Comparison of ENCODE assay signal across 9 mouse cellular contexts in genomic region chr10:42291360-42291759, GRCm38 (mm10). TPM values are rescaled to one million over a fixed set of nuclear protein-coding genes. Genes with fewer than 3 reads are reported as not detected.
A peak's percentile ranks its signal among the peaks of the same experiment; 100 is the strongest.
DNase-seq lines count a peak whose midpoint lies in the region; ATAC-seq and TF ChIP-seq lines count a peak whose summit lies in the region.
"Had no signal": no experiment of that assay in that cellular context is flagged by ENCODE, and none has a peak within 500 bp of the region (broad histone marks: within the 10 kb centered on the region; RNA-seq: fewer than 3 reads in every experiment).

No protein-coding gene starts in this region.

- H3K36me3 ChIP-seq in heart, embryonic 12.5 days = no peaks in the 10 kb centered on the region
- H3K36me3 ChIP-seq in heart, embryonic 11.5 days (ENCODE audit: control insufficient read depth, insufficient read depth, low read length) = no peaks in the 10 kb centered on the region
- H3K36me3 ChIP-seq: limb, embryonic 13.5 days had no signal

- ATAC-seq in heart, embryonic 12.5 days (ENCODE audit: insufficient number of reproducible peaks, low FRiP score) = 0 out of 2 replicates have a peak, but pooled peaks have one; percentile 18
- ATAC-seq in heart, embryonic 11.5 days (replicated peaks; ENCODE audit: insufficient number of reproducible peaks, low FRiP score, low TSS enrichment) = no peak; the same call in 1 of the 2 replicates
- ATAC-seq in Patski = no peak
- no peak; the same call in 1 of the 2 replicates for ATAC-seq in monocyte, adult 5-6 weeks (replicated peaks; ENCODE audit: insufficient number of reproducible peaks, low FRiP score, low TSS enrichment, poor library complexity, severe bottlenecking)

- POLR2A ChIA-PET in Patski (lab: Charles Lee) = no interaction called here

- in situ Hi-C loops in Patski (cut with MboI; ENCODE audit: low pct_unique_long_range_greater_than_20kb) = no loop called here

- H3K9me3 ChIP-seq in heart, embryonic 12.5 days (replicated peaks) = peaks cover 5% of the 10 kb centered on the region
- H3K9me3 ChIP-seq in heart, embryonic 11.5 days (replicated peaks; ENCODE audit: control insufficient read depth, low read length) = no peaks in the 10 kb centered on the region; the same call in 1 of the 2 replicates

- TF ChIP-seq CTCF in Patski (IDR thresholded peaks at IDR 0.05) = peak; percentile 76

- H3K4me1 ChIP-seq in heart, embryonic 12.5 days (replicated peaks) = peaks cover 11% of the 10 kb centered on the region; the same call in 1 of the 2 replicates
- H3K4me1 ChIP-seq in heart, embryonic 11.5 days (ENCODE audit: control insufficient read depth, insufficient read depth, low read length) = peaks cover 4% of the 10 kb centered on the region; the same call in 1 of the 2 replicates
- H3K4me1 ChIP-seq: limb, embryonic 13.5 days had no signal

- peak; percentile 79 for DNase-seq in B cell, adult 2 months
- DNase-seq in Patski (ENCODE audit: low read depth, low spot score) = no peak
- DNase-seq in heart, postnatal 4 days = peak; percentile 69
- DNase-seq in lung, postnatal 14 days = peak; percentile 72
- peak; percentile 30 to 50 for DNase-seq in thymus, adult 18-20 months

- no peaks in the 10 kb centered on the region; the same call in 1 of the 2 replicates for H3K27me3 ChIP-seq in heart, embryonic 12.5 days (replicated peaks)
- no peaks in the 10 kb centered on the region for H3K27me3 ChIP-seq in heart, embryonic 11.5 days (ENCODE audit: control insufficient read depth, insufficient read depth, low read length)
- no peaks in the 10 kb centered on the region for H3K27me3 ChIP-seq in Patski
- H3K27me3 ChIP-seq: limb, embryonic 13.5 days had no signal

- H3K4me3 ChIP-seq in heart, embryonic 12.5 days = no peak overlapping the region
- H3K4me3 ChIP-seq in heart, embryonic 11.5 days (ENCODE audit: low read depth, low read length) = no peak overlapping the region
- H3K4me3 ChIP-seq: limb, embryonic 13.5 days had no signal

- H3K4me2 ChIP-seq in heart, embryonic 12.5 days = no peak overlapping the region
- H3K4me2 ChIP-seq in heart, embryonic 11.5 days = no peak overlapping the region
- H3K4me2 ChIP-seq: limb, embryonic 13.5 days had no signal

- CTCF ChIA-PET in Patski (lab: Charles Lee) = interaction anchor here (0.6 to 2.0 kb wide), 7 partner anchors 30 to 312 kb away, joined by 3 to 10 read pairs (median 3); no protein-coding TSS in a partner anchor

- no peak overlapping the region for H3K9ac ChIP-seq in heart, embryonic 12.5 days
- no peak overlapping the region for H3K9ac ChIP-seq in heart, embryonic 11.5 days (ENCODE audit: low read depth, low read length)
- H3K9ac ChIP-seq: limb, embryonic 13.5 days had no signal

- H3K27ac ChIP-seq in heart, embryonic 12.5 days (ENCODE audit: poor library complexity, severe bottlenecking) = no peak overlapping the region
- H3K27ac ChIP-seq in heart, embryonic 11.5 days (ENCODE audit: low read depth, low read length) = no peak overlapping the region
- H3K27ac ChIP-seq: limb, embryonic 13.5 days had no signal

- WGBS in heart, embryonic 12.5 days = 61% methylated on average over 5 of the region's 5 CpGs
- WGBS in heart, embryonic 11.5 days (ENCODE audit: insufficient replicate concordance) = 60% methylated on average over 5 of the region's 5 CpGs

RNA-seq across cellular contexts. Expression of gene Foxo3, which starts 14.8 kb away (rescaled TPM):
- 4.5 and 5.8 TPM in 2 replicates for polyA plus RNA-seq in heart, embryonic 12.5 days (2016; fragmentation: Nextera tagmentation; extraction: Ambion mirVana)
- polyA plus RNA-seq in heart, embryonic 11.5 days (2014; fragmentation: Nextera tagmentation; extraction: Ambion mirVana) = 5.2 and 7.3 TPM in 2 replicates
- 17.6 TPM for polyA plus RNA-seq in Patski (2021)
- 10 to 100 TPM; 29.4 to 33.1 TPM for total RNA-seq in heart, postnatal 4 days (2021)
- 39.6 to 56.4 TPM (median 43.8 TPM) in 3 replicates for total RNA-seq in monocyte, adult 5-6 weeks (2017)
